11 mouse cellular contexts compared by ENCODE assay signal in the genomic region with DNA sequence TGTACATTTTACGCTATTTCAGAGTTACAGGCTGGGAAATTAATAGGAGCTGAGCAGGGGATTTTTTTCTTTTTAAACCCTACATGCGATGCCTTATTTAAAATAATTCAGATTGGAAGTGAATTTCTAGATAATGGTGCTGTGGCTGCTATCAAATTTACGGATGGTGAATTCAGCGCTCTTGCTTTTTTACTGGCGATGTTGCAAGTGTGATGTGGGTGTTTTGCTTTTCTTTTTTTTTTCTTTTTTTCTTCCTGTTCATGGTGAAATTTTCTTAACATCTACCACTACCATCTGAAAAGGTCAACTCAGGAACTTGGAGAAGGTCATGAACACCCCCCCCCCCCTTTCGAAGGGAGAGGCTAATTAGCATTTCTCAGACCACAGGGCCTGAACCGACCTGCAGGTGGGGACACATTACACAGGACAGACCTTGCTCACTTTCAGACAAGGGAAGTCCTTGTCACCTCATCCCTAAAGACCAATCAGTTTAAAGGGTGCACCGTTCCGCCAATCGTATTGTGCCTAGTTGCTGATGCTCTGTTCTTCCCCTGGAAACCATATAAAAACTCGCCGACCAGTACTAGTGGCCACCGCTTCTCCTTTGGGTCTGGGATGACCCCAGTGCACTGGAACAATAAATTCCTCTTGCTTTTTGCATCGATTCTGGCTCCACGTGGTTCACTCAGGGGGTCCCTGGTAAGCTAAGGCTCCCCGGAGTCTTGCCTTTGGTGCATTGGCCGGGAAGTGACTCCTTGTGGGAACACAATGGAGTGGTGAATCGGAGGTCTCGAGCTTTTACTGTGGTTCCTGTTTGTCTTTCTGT.
DNase-seq lines count a peak whose midpoint lies in the region; ATAC-seq and TF ChIP-seq lines count a peak whose summit lies in the region.
"Had no signal": no experiment of that assay in that cellular context is flagged by ENCODE, and none has a peak within 500 bp of the region (broad histone marks: within the 10 kb centered on the region; RNA-seq: fewer than 3 reads in every experiment).

No protein-coding gene starts in this region.

- no peak overlapping the region for H3K4me3 ChIP-seq in cerebellum, adult 2 months (replicated peaks; ENCODE audit: insufficient read depth, low read depth, low read length)
- H3K4me3 ChIP-seq in kidney, embryonic 16.5 days (ENCODE audit: low read length): no peak overlapping the region
- peak overlapping the region; percentile 15; the same call in 1 of the 2 replicates for H3K4me3 ChIP-seq in hindbrain, embryonic 13.5 days
- no peak overlapping the region for H3K4me3 ChIP-seq in neural tube, embryonic 15.5 days (replicated peaks)

- TF ChIP-seq CTCF in cerebellum, adult 2 months (IDR thresholded peaks at IDR 0.05; ENCODE audit: borderline replicate concordance, insufficient read depth, low read depth, low read length): 0 out of 2 replicates have a peak, but pooled peaks have one; percentile 3

- H3K36me3 ChIP-seq in kidney, embryonic 16.5 days (ENCODE audit: insufficient read depth, low read length): no peaks in the 10 kb centered on the region
- no peaks in the 10 kb centered on the region for H3K36me3 ChIP-seq in hindbrain, embryonic 13.5 days
- no peaks in the 10 kb centered on the region for H3K36me3 ChIP-seq in neural tube, embryonic 15.5 days

- TF ChIP-seq POLR2A in cerebellum, adult 2 months (IDR thresholded peaks at IDR 0.05; ENCODE audit: borderline replicate concordance, insufficient read depth, low read length): no peak

- WGBS in cerebellum, adult 2 months: 59% methylated on average over 19 of the region's 19 CpGs
- 55% methylated on average over 19 of the region's 19 CpGs for WGBS in kidney, embryonic 16.5 days
- WGBS in hindbrain, embryonic 13.5 days: 45% methylated on average over 19 of the region's 19 CpGs
- WGBS in neural tube, embryonic 15.5 days: 54% methylated on average over 19 of the region's 19 CpGs

- H3K27me3 ChIP-seq in cerebellum, adult 2 months (ENCODE audit: control insufficient read depth, insufficient read depth, low read length): no peaks in the 10 kb centered on the region
- H3K27me3 ChIP-seq in kidney, embryonic 16.5 days (ENCODE audit: insufficient read depth, low read length): no peaks in the 10 kb centered on the region
- peaks cover 11% of the 10 kb centered on the region; the same call in 1 of the 2 replicates for H3K27me3 ChIP-seq in hindbrain, embryonic 13.5 days
- no peaks in the 10 kb centered on the region for H3K27me3 ChIP-seq in neural tube, embryonic 15.5 days (replicated peaks)

- DNase-seq in cerebellum, adult 2 months: peak in 1 of 2 experiments; percentile 12
- no peak for DNase-seq in cerebellum, postnatal 4 days (ENCODE audit: low spot score in 2 of 2)
- no peak for DNase-seq in kidney, postnatal 4 days
- no peak for DNase-seq in gastrocnemius, postnatal 4 days (ENCODE audit: low spot score in 2 of 2)
- no peak for DNase-seq in left cerebral cortex, adult 11 months (ENCODE audit: low spot score)

- H3K4me1 ChIP-seq in cerebellum, adult 2 months (ENCODE audit: control insufficient read depth, insufficient read depth, low read length): no peaks in the 10 kb centered on the region
- H3K4me1 ChIP-seq in kidney, embryonic 16.5 days (ENCODE audit: insufficient read depth, low read length): peaks cover 4% of the 10 kb centered on the region; the same call in 1 of the 2 replicates
- peaks cover 9% of the 10 kb centered on the region for H3K4me1 ChIP-seq in hindbrain, embryonic 13.5 days (replicated peaks)
- peaks cover 8% of the 10 kb centered on the region; the same call in 1 of the 2 replicates for H3K4me1 ChIP-seq in neural tube, embryonic 15.5 days

- H3K9ac ChIP-seq in kidney, embryonic 16.5 days (replicated peaks; ENCODE audit: low read length): no peak overlapping the region
- H3K9ac ChIP-seq in hindbrain, embryonic 13.5 days: no peak overlapping the region
- no peak overlapping the region for H3K9ac ChIP-seq in neural tube, embryonic 15.5 days (replicated peaks)

- H3K27ac ChIP-seq in cerebellum, adult 2 months (ENCODE audit: insufficient read depth, low read length): no peak overlapping the region
- no peak overlapping the region for H3K27ac ChIP-seq in kidney, embryonic 16.5 days (ENCODE audit: low read length)
- H3K27ac ChIP-seq in hindbrain, embryonic 13.5 days: no peak overlapping the region
- 0 out of 2 replicates have a peak overlapping the region, but pooled peaks have one; percentile 9 for H3K27ac ChIP-seq in neural tube, embryonic 15.5 days (replicated peaks)
- H3K27ac ChIP-seq: macrophage had no signal

- no peaks in the 10 kb centered on the region for H3K9me3 ChIP-seq in kidney, embryonic 16.5 days (ENCODE audit: low read length)
- H3K9me3 ChIP-seq in hindbrain, embryonic 13.5 days: no peaks in the 10 kb centered on the region
- H3K9me3 ChIP-seq in neural tube, embryonic 15.5 days (replicated peaks): no peaks in the 10 kb centered on the region

- peak overlapping the region; percentile 25; the same call in 1 of the 2 replicates for H3K4me2 ChIP-seq in kidney, embryonic 16.5 days (replicated peaks; ENCODE audit: low read depth, low read length)
- peak overlapping the region; percentile 45 for H3K4me2 ChIP-seq in hindbrain, embryonic 13.5 days
- H3K4me2 ChIP-seq in neural tube, embryonic 15.5 days: peak overlapping the region; percentile 42

- ATAC-seq in kidney, embryonic 16.5 days (ENCODE audit: low FRiP score, low TSS enrichment): no peak
- no peak for ATAC-seq in hindbrain, embryonic 13.5 days (ENCODE audit: low FRiP score)
- no peak for ATAC-seq in neural tube, embryonic 15.5 days (ENCODE audit: low FRiP score)
- ATAC-seq: inflammation-experienced regulatory T-cells, adult 6 months; Patski had no signal
